Mouse (Mus musculus): ENCODE data around the gene Tvp23b. TPM values are rescaled to one million over a fixed set of nuclear protein-coding genes. Genes with fewer than 3 reads are reported as not detected.

The Tvp23b gene
- polyA plus RNA-seq, 1 experiment from 2014 or later, result 43.7 TPM

DNA sequence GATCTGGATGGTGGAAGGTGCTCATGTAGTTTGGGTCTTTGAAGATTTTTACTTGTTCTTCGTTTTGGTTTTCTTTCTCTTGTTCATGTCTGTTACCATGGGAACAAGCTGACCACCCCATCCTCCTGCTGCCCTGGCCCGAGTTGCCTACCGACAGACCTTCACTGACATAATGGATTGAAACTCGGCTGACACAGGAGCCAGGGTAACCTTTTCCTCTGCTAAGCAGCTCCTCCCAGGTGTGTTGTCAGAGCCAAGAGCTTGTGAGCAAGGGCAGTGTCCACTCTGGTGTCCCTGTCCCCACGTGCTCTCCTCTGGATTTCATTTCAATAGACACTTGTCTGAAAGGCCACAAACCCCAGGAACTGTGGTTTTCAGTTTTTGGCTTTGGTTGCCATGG is 59.7 kb downstream of the Tvp23b start:
- no peak overlapping the region for H3K27ac ChIP-seq (replicated peaks; ENCODE audit: low read depth, low read length)
- H3K36me3 ChIP-seq (ENCODE audit: control insufficient read depth, insufficient read depth, low read length), result no peaks in the 10 kb centered on the region
- no peaks in the 10 kb centered on the region for H3K4me1 ChIP-seq (ENCODE audit: control insufficient read depth, insufficient read depth, low read length)
- H3K27me3 ChIP-seq (ENCODE audit: control insufficient read depth, insufficient read depth, low read length), result no peaks in the 10 kb centered on the region
- 76% methylated on average over 5 of the region's 5 CpGs for WGBS
- H3K4me3 ChIP-seq (ENCODE audit: low read depth, low read length), result no peak overlapping the region
- no peak overlapping the region for H3K9ac ChIP-seq (ENCODE audit: low read length)
- H3K4me2 ChIP-seq (ENCODE audit: low read depth, severe bottlenecking), result no peak overlapping the region
- H3K9me3 ChIP-seq (ENCODE audit: control insufficient read depth, low read length), result no peaks in the 10 kb centered on the region
- DNase-seq (ENCODE audit: low spot score) (no peak), ATAC-seq (ENCODE audit: insufficient number of reproducible peaks, low FRiP score, low TSS enrichment, low read depth) (no peak)

DNA sequence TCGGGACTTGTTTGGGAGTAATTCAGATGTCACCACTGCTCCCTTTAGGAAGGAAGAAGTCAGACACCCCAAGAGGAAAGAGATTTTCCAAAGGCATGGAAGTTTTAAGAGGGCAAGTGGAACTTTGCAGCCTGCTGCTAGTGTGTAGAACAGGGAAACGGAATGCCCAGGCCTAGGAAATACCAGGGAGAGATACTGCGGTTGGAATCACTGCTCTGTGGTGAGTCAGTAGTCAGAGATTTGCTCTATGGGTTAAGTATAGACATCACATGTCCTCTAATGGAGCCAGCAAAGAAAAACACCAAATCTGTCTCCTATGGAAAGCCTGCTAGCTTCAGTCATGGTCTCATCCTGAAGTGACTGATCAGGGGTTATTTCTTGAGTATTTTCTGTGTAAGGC is 60.9 kb downstream of the Tvp23b start:
- Histone ChIP-seq H3K4me2 (ENCODE audit: low read depth, severe bottlenecking) (no peak overlapping the region), H3K36me3 (ENCODE audit: control insufficient read depth, insufficient read depth, low read length) (no peaks in the 10 kb centered on the region), H3K27ac (replicated peaks; ENCODE audit: low read depth, low read length) (no peak overlapping the region), H3K4me3 (ENCODE audit: low read depth, low read length) (no peak overlapping the region), H3K9ac (ENCODE audit: low read length) (no peak overlapping the region), H3K4me1 (ENCODE audit: control insufficient read depth, insufficient read depth, low read length) (no peaks in the 10 kb centered on the region), H3K27me3 (ENCODE audit: control insufficient read depth, insufficient read depth, low read length) (no peaks in the 10 kb centered on the region), H3K9me3 (ENCODE audit: control insufficient read depth, low read length) (no peaks in the 10 kb centered on the region)
- DNase-seq (ENCODE audit: low spot score) (no peak), ATAC-seq (ENCODE audit: insufficient number of reproducible peaks, low FRiP score, low TSS enrichment, low read depth) (no peak)
- WGBS, result 90% methylated on average over 3 of the region's 3 CpGs

DNA sequence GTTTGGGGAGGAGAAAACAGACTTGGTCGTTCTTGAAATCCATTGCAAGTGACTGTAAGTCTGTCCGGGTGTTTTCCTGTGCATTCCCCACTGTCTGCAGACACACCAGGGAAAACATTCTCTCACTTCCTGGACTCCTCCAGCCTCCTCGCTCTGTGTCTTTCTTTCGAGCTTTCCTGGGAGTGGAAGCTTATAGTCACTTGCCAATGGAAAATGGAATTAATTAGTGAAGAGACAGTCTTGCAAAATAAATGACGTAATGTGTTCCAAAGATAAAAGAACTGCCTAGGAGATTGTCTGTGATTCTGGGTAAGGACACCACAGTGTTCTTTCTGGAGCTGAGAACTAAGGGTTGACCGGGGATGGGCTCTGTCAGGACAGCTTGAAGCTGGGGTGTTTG is 64.3 kb downstream of the Tvp23b start:
- H3K9me3 ChIP-seq (ENCODE audit: control insufficient read depth, low read length), result no peaks in the 10 kb centered on the region
- no peaks in the 10 kb centered on the region for H3K27me3 ChIP-seq (ENCODE audit: control insufficient read depth, insufficient read depth, low read length)
- 74% methylated on average over 6 of the region's 6 CpGs for WGBS
- ATAC-seq (ENCODE audit: insufficient number of reproducible peaks, low FRiP score, low TSS enrichment, low read depth) (no peak), DNase-seq (ENCODE audit: low spot score) (no peak)
- no peak overlapping the region for H3K9ac ChIP-seq (ENCODE audit: low read length)
- no peak overlapping the region for H3K4me3 ChIP-seq (ENCODE audit: low read depth, low read length)
- no peak overlapping the region for H3K4me2 ChIP-seq (ENCODE audit: low read depth, severe bottlenecking)
- H3K36me3 ChIP-seq (ENCODE audit: control insufficient read depth, insufficient read depth, low read length), result no peaks in the 10 kb centered on the region
- no peak overlapping the region for H3K27ac ChIP-seq (replicated peaks; ENCODE audit: low read depth, low read length)
- no peaks in the 10 kb centered on the region for H3K4me1 ChIP-seq (ENCODE audit: control insufficient read depth, insufficient read depth, low read length)

DNA sequence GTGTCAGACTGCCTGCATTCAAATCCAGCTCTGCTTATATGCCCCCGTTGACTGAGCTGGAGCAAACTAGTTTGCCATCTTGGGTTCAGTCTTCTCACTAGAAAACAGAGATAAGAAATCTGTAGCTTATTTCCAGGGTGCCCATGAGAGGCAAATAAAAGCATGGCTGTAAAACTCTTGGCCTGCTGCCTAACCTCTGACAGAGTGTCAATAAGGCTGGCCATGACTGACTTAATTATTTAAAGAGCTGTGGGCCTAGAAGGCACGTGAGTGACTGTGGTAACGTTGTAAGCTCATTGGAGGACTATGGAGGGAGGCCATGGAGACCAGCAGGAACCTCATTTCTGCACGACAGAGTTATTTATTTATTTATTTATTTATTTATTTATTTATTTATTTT is 66.3 kb downstream of the Tvp23b start:
- no peak overlapping the region for H3K9ac ChIP-seq (ENCODE audit: low read length)
- ATAC-seq (ENCODE audit: insufficient number of reproducible peaks, low FRiP score, low TSS enrichment, low read depth) (no peak), DNase-seq (ENCODE audit: low spot score) (no peak)
- H3K27me3 ChIP-seq (ENCODE audit: control insufficient read depth, insufficient read depth, low read length), result no peaks in the 10 kb centered on the region
- no peaks in the 10 kb centered on the region for H3K36me3 ChIP-seq (ENCODE audit: control insufficient read depth, insufficient read depth, low read length)
- H3K4me3 ChIP-seq (ENCODE audit: low read depth, low read length), result no peak overlapping the region
- H3K4me1 ChIP-seq (ENCODE audit: control insufficient read depth, insufficient read depth, low read length), result no peaks in the 10 kb centered on the region
- H3K9me3 ChIP-seq (ENCODE audit: control insufficient read depth, low read length), result no peaks in the 10 kb centered on the region
- no peak overlapping the region for H3K4me2 ChIP-seq (ENCODE audit: low read depth, severe bottlenecking)
- H3K27ac ChIP-seq (replicated peaks; ENCODE audit: low read depth, low read length), result no peak overlapping the region
- WGBS, result 52% methylated on average over 4 of the region's 4 CpGs

DNA sequence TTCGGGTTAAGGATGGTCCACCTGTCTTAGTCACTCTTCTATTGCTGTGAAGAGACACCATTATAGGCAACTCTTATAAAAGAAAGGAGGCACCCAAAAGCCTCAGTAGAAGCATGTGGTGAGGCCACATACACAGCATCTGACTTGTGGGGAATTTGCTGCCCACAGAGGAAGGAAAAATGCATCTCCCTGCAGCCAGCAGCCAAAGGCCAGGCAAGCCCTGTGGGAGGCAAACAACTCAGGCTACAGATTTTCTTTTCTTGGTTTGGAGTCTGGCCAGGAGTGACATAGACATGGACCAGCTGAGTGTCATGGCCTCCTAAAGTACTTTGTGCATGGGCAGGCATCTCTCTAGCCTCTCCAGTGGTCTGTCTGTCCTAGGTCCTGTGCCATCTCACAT is 70.3 kb downstream of the Tvp23b start:
- Histone ChIP-seq H3K27me3 (ENCODE audit: control insufficient read depth, insufficient read depth, low read length) (no peaks in the 10 kb centered on the region), H3K9me3 (ENCODE audit: control insufficient read depth, low read length) (no peaks in the 10 kb centered on the region), H3K36me3 (ENCODE audit: control insufficient read depth, insufficient read depth, low read length) (no peaks in the 10 kb centered on the region), H3K4me1 (ENCODE audit: control insufficient read depth, insufficient read depth, low read length) (no peaks in the 10 kb centered on the region), H3K4me2 (ENCODE audit: low read depth, severe bottlenecking) (no peak overlapping the region), H3K27ac (replicated peaks; ENCODE audit: low read depth, low read length) (no peak overlapping the region), H3K4me3 (ENCODE audit: low read depth, low read length) (no peak overlapping the region), H3K9ac (ENCODE audit: low read length) (no peak overlapping the region)
- DNase-seq (ENCODE audit: low spot score) (no peak), ATAC-seq (ENCODE audit: insufficient number of reproducible peaks, low FRiP score, low TSS enrichment, low read depth) (no peak)
- WGBS, result 89% methylated on average over 1 of the region's 1 CpGs

DNA sequence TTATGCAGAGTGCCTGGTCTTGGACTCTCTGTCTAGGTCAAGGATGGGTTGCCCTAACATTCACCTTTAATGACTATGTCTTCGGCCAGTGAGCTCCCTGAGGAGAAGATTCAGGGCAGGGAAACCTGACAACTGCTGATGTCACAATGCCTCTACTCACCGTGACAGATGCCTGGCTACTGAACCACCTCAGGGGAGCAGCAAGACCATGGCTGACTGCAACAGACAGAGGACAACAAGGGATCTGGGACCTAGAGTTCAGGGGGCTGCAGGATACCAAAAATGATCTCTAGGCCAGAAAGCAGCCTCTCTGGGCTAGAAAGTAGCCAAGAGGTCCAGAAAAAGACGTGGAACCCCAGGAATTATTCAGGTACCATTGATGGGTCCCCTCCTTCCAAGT is 71.8 kb downstream of the Tvp23b start, which contains the start of gene Cdrt4:
Gene Cdrt4 (plus strand): TSS at position 182 of the 400 bp plus-strand sequence.
- H3K27ac ChIP-seq (replicated peaks; ENCODE audit: low read depth, low read length), result no peak within 1 kb of the TSS
- H3K36me3 ChIP-seq (ENCODE audit: control insufficient read depth, insufficient read depth, low read length), result no peaks in the 10 kb centered on the region
- 89% methylated on average over 3 of the region's 3 CpGs for WGBS
- H3K9ac ChIP-seq (ENCODE audit: low read length), result no peak within 1 kb of the TSS
- no peaks in the 10 kb centered on the region for H3K4me1 ChIP-seq (ENCODE audit: control insufficient read depth, insufficient read depth, low read length)
- H3K27me3 ChIP-seq (ENCODE audit: control insufficient read depth, insufficient read depth, low read length), result no peaks in the 10 kb centered on the region
- DNase-seq (ENCODE audit: low spot score) (no peak), ATAC-seq (ENCODE audit: insufficient number of reproducible peaks, low FRiP score, low TSS enrichment, low read depth) (no peak)
- H3K9me3 ChIP-seq (ENCODE audit: control insufficient read depth, low read length), result 0 out of 2 replicates have a peak, but pooled peaks cover 2% of the 10 kb centered on the region
- no peak within 1 kb of the TSS for H3K4me3 ChIP-seq (ENCODE audit: low read depth, low read length)
- no peak within 1 kb of the TSS for H3K4me2 ChIP-seq (ENCODE audit: low read depth, severe bottlenecking)

DNA sequence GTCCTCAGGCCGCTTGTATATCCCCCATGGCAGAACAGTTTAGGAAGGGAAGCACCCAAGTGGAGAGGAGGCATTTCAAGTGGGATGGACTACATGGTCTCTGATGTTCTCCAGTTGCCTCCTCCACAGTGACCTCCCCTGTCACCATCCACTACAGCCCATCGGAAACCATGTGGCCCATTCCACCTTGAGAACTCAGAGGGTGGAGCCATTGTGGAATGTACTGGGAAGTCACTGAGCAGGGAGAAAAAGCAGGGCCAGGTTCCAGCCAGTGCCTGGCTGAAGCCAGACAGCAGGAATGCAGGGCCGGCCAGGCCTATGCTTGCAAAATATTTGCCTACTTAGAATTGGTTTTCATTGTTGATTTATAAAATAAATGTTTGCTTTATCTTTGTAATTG is 75.5 kb downstream of the Tvp23b start:
- no peaks in the 10 kb centered on the region for H3K36me3 ChIP-seq (ENCODE audit: control insufficient read depth, insufficient read depth, low read length)
- no peak for DNase-seq (ENCODE audit: low spot score)
- no peak overlapping the region for H3K9ac ChIP-seq (ENCODE audit: low read length)
- H3K27ac ChIP-seq (replicated peaks; ENCODE audit: low read depth, low read length), result no peak overlapping the region
- H3K9me3 ChIP-seq (ENCODE audit: control insufficient read depth, low read length), result 0 out of 2 replicates have a peak, but pooled peaks cover 2% of the 10 kb centered on the region
- H3K4me2 ChIP-seq (ENCODE audit: low read depth, severe bottlenecking), result no peak overlapping the region
- H3K27me3 ChIP-seq (ENCODE audit: control insufficient read depth, insufficient read depth, low read length), result no peaks in the 10 kb centered on the region
- no peaks in the 10 kb centered on the region for H3K4me1 ChIP-seq (ENCODE audit: control insufficient read depth, insufficient read depth, low read length)
- H3K4me3 ChIP-seq (ENCODE audit: low read depth, low read length), result no peak overlapping the region
- no peak for ATAC-seq (ENCODE audit: insufficient number of reproducible peaks, low FRiP score, low TSS enrichment, low read depth)
- 83% methylated on average over 2 of the region's 3 CpGs for WGBS

DNA sequence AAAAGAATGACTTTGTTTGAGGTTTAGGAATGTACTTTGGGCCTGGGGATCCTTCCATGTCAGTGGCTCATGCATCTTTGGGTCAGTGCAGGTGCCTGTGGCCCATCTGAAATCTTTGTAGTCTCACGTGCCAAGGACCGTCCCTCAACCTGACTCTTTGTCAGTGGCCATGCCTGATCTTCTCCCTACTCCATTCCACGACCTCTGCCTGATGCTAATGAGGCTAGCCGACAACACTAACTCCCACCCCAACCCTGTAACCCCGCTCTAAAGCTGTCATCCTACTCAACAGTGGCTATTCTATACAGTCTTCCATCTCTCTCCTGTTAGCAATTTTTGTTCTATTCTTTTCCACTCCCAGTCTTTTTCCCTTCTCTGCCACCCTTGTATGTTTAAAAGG is 75.9 kb downstream of the Tvp23b start:
- no peak for DNase-seq (ENCODE audit: low spot score)
- Histone ChIP-seq H3K27me3 (ENCODE audit: control insufficient read depth, insufficient read depth, low read length) (no peaks in the 10 kb centered on the region), H3K4me3 (ENCODE audit: low read depth, low read length) (no peak overlapping the region), H3K4me2 (ENCODE audit: low read depth, severe bottlenecking) (no peak overlapping the region), H3K9ac (ENCODE audit: low read length) (no peak overlapping the region), H3K9me3 (ENCODE audit: control insufficient read depth, low read length) (0 out of 2 replicates have a peak, but pooled peaks cover 2% of the 10 kb centered on the region), H3K36me3 (ENCODE audit: control insufficient read depth, insufficient read depth, low read length) (no peaks in the 10 kb centered on the region), H3K27ac (replicated peaks; ENCODE audit: low read depth, low read length) (no peak overlapping the region), H3K4me1 (ENCODE audit: control insufficient read depth, insufficient read depth, low read length) (no peaks in the 10 kb centered on the region)
- ATAC-seq (ENCODE audit: insufficient number of reproducible peaks, low FRiP score, low TSS enrichment, low read depth), result no peak
- 82% methylated on average over 5 of the region's 5 CpGs for WGBS

DNA sequence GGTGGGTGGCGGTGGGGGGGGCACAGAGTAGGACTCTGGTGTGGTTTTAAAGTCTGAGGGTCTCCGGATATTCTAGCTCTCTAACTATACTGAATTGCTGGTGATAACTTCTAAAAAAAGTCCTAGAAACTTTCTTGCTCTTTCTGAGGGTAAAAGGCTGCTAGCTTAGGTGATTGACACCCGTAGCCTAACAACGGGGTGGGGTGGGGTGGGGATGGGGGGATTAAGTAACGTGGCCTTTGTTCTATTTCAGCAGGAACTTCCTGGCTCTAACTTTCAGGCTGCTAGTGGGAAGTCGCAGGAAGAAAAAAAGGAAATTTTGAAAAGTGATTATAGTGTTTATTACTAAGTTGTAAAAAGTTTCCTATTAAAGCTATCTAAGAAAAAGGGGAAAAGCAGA is 76.5 kb downstream of the Tvp23b start:
- H3K4me2 ChIP-seq (ENCODE audit: low read depth, severe bottlenecking), result no peak overlapping the region
- DNase-seq (ENCODE audit: low spot score), result no peak
- no peaks in the 10 kb centered on the region for H3K36me3 ChIP-seq (ENCODE audit: control insufficient read depth, insufficient read depth, low read length)
- H3K4me1 ChIP-seq (ENCODE audit: control insufficient read depth, insufficient read depth, low read length), result no peaks in the 10 kb centered on the region
- H3K27me3 ChIP-seq (ENCODE audit: control insufficient read depth, insufficient read depth, low read length), result no peaks in the 10 kb centered on the region
- 50% methylated on average over 6 of the region's 6 CpGs for WGBS
- H3K4me3 ChIP-seq (ENCODE audit: low read depth, low read length), result no peak overlapping the region
- no peak overlapping the region for H3K27ac ChIP-seq (replicated peaks; ENCODE audit: low read depth, low read length)
- no peak for ATAC-seq (ENCODE audit: insufficient number of reproducible peaks, low FRiP score, low TSS enrichment, low read depth)
- H3K9ac ChIP-seq (ENCODE audit: low read length), result no peak overlapping the region
- 0 out of 2 replicates have a peak, but pooled peaks cover 2% of the 10 kb centered on the region for H3K9me3 ChIP-seq (ENCODE audit: control insufficient read depth, low read length)
